Mouse (Mus musculus): ENCODE data around the gene Adad1. TPM values are rescaled to one million over a fixed set of nuclear protein-coding genes. Genes with fewer than 3 reads are reported as not detected.

The Adad1 gene
- polyA plus RNA-seq (2012; rRNA removed): 0.05 and 0.10 TPM in 2 replicates

GRCm38 (mm10) chr3:37063406-37063805, at the start of gene Adad1:
Adad1 (plus strand) TSS chr3:37063527.

GRCm38 (mm10) chr3:37125655-37126054, 62.3 kb downstream of the Adad1 start, which contains the start of gene Il2:
Il2 (minus strand) TSS chr3:37125959.

Other genes with a start within 250 kb of the Adad1 start
- gene 4932438A13Rik, start 200.4 kb upstream of the Adad1 start, polyA plus RNA-seq (2012; rRNA removed): 5.8 and 6.8 TPM in 2 replicates
- 0.05 TPM in 1 of 2 replicates, not detected in the other for gene Il2, start 62.4 kb downstream of the Adad1 start, polyA plus RNA-seq (2012; rRNA removed)
- gene Il21, start 169.1 kb downstream of the Adad1 start, polyA plus RNA-seq (2012; rRNA removed): not detected in 2 replicates
- gene Bbs12, start 249.0 kb downstream of the Adad1 start, polyA plus RNA-seq (2012; rRNA removed): 1.8 and 2.9 TPM in 2 replicates
- 1.6 and 1.8 TPM in 2 replicates for gene Cetn4, start 249.2 kb downstream of the Adad1 start, polyA plus RNA-seq (2012; rRNA removed)

Measured in liver, embryonic 14 days (tissue).